Mouse (Mus musculus): Measurements from ENCODE around the gene Birc5. TPM values are rescaled to one million over a fixed set of nuclear protein-coding genes. Genes with fewer than 3 reads are reported as not detected.
A peak's percentile ranks its signal among the peaks of the same experiment; 100 is the strongest.
"Not testable (repeated sequence)": the region's sequence is repeated elsewhere in the genome, so short reads cannot be mapped to it uniquely, and the experiment has no call there.

The Birc5 gene
- polyA plus RNA-seq, 1 experiment from 2014 or later = 352 TPM

DNA sequence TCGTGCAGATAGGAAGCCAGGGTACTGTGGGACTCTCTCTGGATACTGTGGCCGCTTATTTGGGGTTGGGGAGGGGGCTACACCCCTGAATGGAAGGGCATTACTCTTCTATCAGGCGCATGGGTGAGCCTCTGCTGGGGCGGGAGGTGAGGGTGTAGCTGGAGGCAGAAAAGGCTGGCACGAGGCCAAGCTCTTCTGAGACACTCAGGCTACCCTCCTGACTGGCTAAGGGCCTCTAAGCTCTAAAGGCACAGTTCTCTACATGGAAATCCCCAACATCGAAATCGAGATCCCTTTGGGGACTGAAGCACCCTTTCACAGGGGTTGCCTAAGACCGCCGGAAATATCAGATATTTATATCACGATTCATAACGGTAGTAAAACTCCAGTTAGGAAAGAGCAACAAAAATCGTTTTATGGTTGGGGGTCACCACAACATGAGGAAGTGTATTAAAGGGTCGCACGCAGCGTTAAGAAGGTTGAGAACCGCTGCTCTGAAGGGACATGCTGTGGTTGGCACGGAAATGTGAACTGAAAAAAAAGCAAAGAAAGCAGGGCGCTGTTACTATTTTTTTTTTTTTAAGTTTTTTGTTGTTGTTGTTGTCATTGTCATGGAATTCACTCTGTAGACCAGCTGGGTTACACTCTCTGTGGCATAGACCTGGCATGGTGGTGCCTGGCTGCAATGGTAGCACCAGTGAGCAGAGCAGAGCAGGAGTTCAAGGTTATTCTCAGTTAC lies 20.7 kb upstream of the Birc5 start:
- ATAC-seq (ENCODE audit: borderline replicate concordance, extremely low read depth, low FRiP score, low TSS enrichment) = no peak
- WGBS = 44% methylated on average over 18 of the region's 18 CpGs
- Histone ChIP-seq H3K36me3 (0 out of 2 replicates have a peak, but pooled peaks cover 2% of the 10 kb centered on the region), H3K4me1 (peaks cover 75% of the 10 kb centered on the region), H3K4me2 (no peak overlapping the region), H3K27me3 (no peaks in the 10 kb centered on the region), H3K9ac (no peak overlapping the region), H3K9me3 (no peaks in the 10 kb centered on the region), H3K4me3 (no peak overlapping the region), H3K27ac (peak overlapping the region; percentile 83)

DNA sequence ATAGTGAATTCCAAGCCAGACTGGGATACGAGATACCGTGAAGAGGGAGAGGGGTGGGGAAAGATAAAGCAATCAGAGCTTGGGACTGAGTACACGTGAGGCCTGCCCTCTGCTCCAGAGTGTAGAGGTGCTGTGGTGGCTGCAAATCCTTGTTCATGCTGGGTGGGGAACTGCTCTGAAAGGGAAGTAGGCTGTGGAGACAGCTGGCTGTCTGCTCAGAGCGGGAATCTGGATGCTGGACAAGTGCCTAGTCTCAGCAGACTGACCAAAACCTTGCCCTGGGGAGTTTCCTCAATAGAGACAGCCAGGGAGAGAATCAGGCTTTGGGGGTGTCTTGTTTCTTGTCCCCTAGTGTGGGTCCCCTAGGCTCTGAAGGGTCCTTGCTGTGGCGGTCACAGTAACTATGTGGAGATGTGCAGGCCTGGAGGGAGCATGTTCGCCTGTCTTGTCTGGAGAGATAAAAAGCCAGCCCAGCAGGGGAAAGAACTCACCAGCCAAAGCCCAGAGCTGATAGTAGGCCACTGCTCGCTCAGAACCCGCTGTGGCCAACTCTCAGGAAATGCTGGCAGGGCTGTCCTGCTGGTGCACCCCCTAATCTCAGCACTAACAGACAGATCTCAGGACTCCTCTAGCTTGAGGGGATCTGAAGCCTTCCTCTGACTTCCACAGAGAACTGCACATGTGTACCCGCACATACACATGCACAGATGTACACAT lies 20.0 kb upstream of the Birc5 start:
- H3K9me3 ChIP-seq = no peaks in the 10 kb centered on the region
- no peaks in the 10 kb centered on the region for H3K36me3 ChIP-seq
- no peak overlapping the region for H3K9ac ChIP-seq
- H3K4me1 ChIP-seq = peaks cover 68% of the 10 kb centered on the region
- H3K4me2 ChIP-seq = no peak overlapping the region
- peak overlapping the region; percentile 83 for H3K27ac ChIP-seq
- 32% methylated on average over 9 of the region's 9 CpGs for WGBS
- ATAC-seq (ENCODE audit: borderline replicate concordance, extremely low read depth, low FRiP score, low TSS enrichment) = no peak
- H3K27me3 ChIP-seq = no peaks in the 10 kb centered on the region
- H3K4me3 ChIP-seq = no peak overlapping the region

DNA sequence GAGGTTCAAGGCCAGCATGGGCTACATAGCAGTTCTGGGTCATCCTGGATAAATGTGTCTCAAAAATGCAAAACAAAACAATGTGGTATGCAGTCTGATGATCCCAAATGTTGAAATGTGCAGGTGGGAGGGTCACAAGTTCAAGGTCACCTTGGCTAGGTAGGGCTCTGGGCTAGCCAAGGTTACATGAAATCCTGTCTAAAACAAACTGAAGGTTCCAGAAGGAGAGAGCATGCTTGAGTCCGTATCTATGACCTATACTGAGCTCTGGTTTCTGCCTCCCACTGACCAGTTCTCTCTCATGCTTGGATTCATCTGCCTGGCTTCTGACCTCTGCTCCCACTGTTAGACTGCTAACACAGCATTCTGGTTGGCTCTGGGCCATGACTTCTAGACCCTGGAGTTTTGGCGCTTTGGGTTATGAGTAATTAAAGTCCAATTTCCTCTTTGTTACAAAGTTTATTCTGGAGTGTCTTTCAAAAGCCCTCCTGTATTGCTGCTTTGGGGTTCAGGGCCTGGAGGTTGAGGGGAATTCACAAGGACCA lies 19.3 kb upstream of the Birc5 start:
- Histone ChIP-seq H3K36me3 (no peaks in the 10 kb centered on the region), H3K27me3 (no peaks in the 10 kb centered on the region), H3K27ac (peak overlapping the region; percentile 83), H3K9me3 (no peaks in the 10 kb centered on the region), H3K4me3 (no peak overlapping the region), H3K4me1 (peaks cover 62% of the 10 kb centered on the region), H3K4me2 (no peak overlapping the region), H3K9ac (no peak overlapping the region)
- WGBS = 41% methylated on average over 2 of the region's 2 CpGs
- no peak for ATAC-seq (ENCODE audit: borderline replicate concordance, extremely low read depth, low FRiP score, low TSS enrichment)

DNA sequence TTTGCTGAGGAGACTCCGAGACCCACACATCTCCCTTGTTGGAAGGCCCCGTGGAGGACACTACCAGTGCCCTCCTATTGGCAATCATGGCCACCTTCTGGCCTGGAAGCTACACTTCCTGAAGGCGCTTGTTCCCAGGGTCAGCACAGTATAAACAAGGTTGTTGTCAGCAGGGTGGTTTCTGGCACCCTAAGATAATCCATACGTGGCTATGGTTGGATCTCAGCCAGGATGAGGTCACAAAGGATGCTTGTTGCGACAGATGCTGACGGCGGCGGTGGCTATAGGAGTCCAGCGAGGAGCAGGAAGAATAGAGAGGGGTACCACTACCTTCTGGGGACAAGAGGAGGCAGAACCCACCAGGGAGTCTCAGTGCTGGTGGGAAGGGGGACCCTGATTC lies 18.6 kb upstream of the Birc5 start:
- no peaks in the 10 kb centered on the region for H3K36me3 ChIP-seq
- 49% methylated on average over 9 of the region's 9 CpGs for WGBS
- H3K4me2 ChIP-seq = no peak overlapping the region
- no peaks in the 10 kb centered on the region for H3K27me3 ChIP-seq
- no peak overlapping the region for H3K4me3 ChIP-seq
- no peak for ATAC-seq (ENCODE audit: borderline replicate concordance, extremely low read depth, low FRiP score, low TSS enrichment)
- peak overlapping the region; percentile 83 for H3K27ac ChIP-seq
- H3K9ac ChIP-seq = no peak overlapping the region
- peaks cover 57% of the 10 kb centered on the region for H3K4me1 ChIP-seq
- no peaks in the 10 kb centered on the region for H3K9me3 ChIP-seq

DNA sequence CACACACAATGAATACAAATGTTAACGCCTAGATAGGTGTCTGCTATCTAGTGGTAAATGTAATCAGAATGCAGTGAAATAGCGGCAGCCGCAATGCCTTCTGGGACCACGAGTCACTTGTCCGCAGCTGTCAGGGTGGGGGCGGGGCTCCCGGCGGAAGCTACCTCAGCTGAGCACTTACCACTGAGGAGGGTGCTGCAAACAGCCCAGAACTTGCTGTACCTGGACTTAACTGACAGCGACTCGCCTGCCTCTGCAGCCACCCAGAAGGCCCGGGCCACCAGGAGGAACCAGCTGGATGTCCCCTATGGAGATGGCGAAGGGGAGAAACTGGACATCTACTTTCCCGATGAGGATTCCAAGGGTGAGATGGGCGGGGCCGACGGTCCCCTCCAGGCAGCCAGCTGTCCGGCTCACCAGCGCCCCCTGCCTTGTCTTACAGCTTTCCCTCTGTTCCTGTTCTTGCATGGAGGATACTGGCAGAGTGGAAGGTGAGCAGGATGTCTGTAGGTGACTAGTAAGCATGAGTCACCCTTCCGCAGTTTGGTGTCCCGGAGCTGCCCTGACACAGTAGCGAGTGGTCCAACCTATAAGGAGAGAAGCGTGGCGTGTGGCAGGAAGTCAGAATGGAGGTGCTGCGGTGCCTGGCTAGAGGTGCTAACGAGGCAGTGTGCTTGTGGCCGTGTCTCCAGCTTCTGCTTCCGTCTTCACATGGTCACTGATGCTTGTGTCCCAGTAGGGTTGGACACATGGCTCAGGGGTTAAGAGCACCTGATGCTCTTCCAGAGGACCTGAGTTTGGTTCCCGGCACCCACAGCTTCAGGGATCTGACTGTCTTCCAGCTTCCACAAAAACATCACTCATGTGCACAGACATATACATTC lies 16.7 kb upstream of the Birc5 start:
- peak; percentile 16; the same call in 1 of the 2 replicates for ATAC-seq (ENCODE audit: borderline replicate concordance, extremely low read depth, low FRiP score, low TSS enrichment)
- H3K9ac ChIP-seq = no peak overlapping the region

DNA sequence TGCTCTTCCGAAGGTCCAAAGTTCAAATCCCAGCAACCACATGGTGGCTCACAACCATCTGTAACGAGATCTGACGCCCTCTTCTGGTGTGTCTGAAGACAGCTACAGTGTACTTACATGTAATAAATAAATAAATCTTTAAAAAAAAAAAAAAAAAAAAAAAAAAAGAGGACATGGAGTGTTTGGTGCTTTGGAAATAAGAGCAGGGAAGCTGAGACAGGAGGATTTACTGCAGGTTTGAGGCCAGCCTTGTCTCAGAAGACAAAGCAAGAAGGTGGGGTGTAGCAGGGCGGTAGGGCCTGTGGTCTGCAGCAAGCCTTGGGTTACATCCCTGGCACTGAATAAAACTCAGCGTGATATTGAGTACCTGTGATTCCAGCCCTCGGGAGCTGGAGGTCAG lies 15.5 kb upstream of the Birc5 start:
- H3K27me3 ChIP-seq; H3K4me2 ChIP-seq; H3K9me3 ChIP-seq; H3K36me3 ChIP-seq; H3K27ac ChIP-seq; H3K4me3 ChIP-seq; H3K9ac ChIP-seq; ATAC-seq (ENCODE audit: borderline replicate concordance, extremely low read depth, low FRiP score, low TSS enrichment): not testable (repeated sequence)
- 77% methylated on average over 6 of the region's 6 CpGs for WGBS
- H3K4me1 ChIP-seq = peaks cover 35% of the 10 kb centered on the region

More for the DNA sequence above, 16.7 kb upstream of the Birc5 start:
- whole genome bisulfite sequencing = 22% methylated on average over 28 of the region's 28 CpGs
- Histone ChIP-seq H3K4me2 (peak overlapping the region; percentile 50), H3K4me1 (peaks cover 47% of the 10 kb centered on the region), H3K9me3 (no peaks in the 10 kb centered on the region), H3K27ac (no peak overlapping the region), H3K4me3 (peak overlapping the region; percentile 17), H3K27me3 (no peaks in the 10 kb centered on the region), H3K36me3 (no peaks in the 10 kb centered on the region)

DNA sequence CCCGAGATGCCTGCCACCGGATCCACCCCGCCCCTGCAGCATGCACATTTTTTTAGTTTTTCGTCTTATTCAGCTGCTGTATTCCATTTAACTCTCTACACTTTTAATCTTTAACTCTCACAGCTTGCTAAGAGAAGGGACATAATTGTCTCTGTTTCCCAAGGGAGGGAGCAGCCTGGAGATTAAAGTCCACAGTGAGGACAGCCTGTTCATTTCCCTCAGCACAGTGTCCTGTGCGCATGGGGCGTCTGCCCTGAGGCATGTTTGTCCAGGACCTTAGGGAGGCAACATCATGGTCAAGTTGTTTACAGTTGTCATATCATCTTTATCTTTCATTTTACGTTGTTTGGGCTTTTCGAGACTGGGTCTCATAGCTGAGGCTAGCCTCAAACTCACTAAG lies 15.0 kb upstream of the Birc5 start:
- Histone ChIP-seq H3K27ac (no peak overlapping the region), H3K4me1 (peaks cover 29% of the 10 kb centered on the region), H3K4me2 (no peak overlapping the region), H3K4me3 (no peak overlapping the region), H3K9ac (no peak overlapping the region), H3K9me3 (no peaks in the 10 kb centered on the region), H3K36me3 (no peaks in the 10 kb centered on the region), H3K27me3 (no peaks in the 10 kb centered on the region)
- ATAC-seq (ENCODE audit: borderline replicate concordance, extremely low read depth, low FRiP score, low TSS enrichment) = no peak
- WGBS = 87% methylated on average over 8 of the region's 8 CpGs

DNA sequence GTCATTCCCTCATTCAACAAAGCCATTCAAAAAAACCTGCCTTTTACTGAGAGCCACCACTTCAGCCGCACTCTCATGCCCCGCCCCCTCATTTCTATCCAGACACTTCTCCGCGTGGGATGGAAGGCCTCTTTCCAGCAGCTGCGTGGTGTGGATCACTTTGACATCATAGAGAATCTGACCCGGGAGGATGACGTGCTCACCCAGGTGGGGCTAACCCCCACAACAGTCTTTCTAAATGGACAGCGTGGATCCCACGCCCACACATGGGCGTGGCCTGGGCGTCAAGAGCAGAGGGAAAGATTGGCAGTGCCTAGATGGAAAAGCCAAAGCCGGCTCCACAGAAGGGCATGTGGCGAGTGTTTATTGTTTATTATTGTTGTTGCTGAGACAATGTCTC lies 12.7 kb upstream of the Birc5 start:
- ATAC-seq (ENCODE audit: borderline replicate concordance, extremely low read depth, low FRiP score, low TSS enrichment) = no peak
- H3K9ac ChIP-seq = no peak overlapping the region

DNA sequence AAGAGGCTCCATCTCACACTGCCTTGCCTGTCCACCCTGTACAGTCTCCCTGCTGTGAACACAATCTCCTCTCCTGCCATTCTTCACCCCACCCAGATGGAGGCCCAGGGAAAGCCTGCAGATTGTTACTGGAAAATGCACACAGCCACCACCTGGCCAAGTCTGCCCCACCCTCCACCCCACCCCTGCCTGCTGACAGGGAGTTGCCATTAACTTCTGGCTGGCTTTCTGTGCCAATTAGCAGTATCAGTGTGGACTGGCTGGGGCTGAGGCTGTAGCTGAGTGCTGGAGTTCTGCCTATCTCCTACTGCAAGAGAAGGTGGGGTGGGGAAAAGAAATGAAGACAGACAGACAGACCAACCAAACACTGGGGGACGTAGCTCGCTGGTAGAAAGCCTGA lies 10.5 kb upstream of the Birc5 start:
- Histone ChIP-seq H3K36me3 (no peaks in the 10 kb centered on the region), H3K27ac (no peak overlapping the region), H3K27me3 (no peaks in the 10 kb centered on the region), H3K4me1 (0 out of 2 replicates have a peak, but pooled peaks cover 4% of the 10 kb centered on the region), H3K9me3 (no peaks in the 10 kb centered on the region), H3K4me2 (no peak overlapping the region), H3K9ac (no peak overlapping the region), H3K4me3 (no peak overlapping the region)
- ATAC-seq (ENCODE audit: borderline replicate concordance, extremely low read depth, low FRiP score, low TSS enrichment) = no peak; the same call in 1 of the 2 replicates
- 59% methylated on average over 2 of the region's 2 CpGs for WGBS

More for the DNA sequence above, 12.7 kb upstream of the Birc5 start:
- WGBS = 22% methylated on average over 13 of the region's 13 CpGs
- Histone ChIP-seq H3K36me3 (no peaks in the 10 kb centered on the region), H3K9me3 (no peaks in the 10 kb centered on the region), H3K4me1 (peaks cover 10% of the 10 kb centered on the region; the same call in 1 of the 2 replicates), H3K4me2 (peak overlapping the region; percentile 50), H3K4me3 (peak overlapping the region; percentile 19), H3K27me3 (no peaks in the 10 kb centered on the region), H3K27ac (no peak overlapping the region)

DNA sequence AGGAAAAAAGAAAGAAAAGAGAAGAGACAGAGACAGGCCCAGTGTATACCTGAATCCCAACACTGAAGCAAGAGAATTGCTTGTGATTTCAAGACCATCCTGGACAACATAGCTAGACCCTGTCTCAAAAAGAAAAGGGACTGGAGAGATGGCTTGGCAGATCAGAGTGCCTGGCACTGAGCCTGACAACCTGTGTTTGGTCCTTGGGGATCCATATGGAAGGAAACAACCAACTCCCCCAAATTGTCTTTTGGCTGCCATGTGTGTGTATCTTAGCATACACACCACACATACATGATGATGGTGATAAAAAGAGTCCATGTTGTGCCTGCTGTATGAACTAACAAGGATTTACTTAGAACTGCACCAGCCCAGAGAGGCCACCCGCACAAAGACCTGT lies 10.0 kb upstream of the Birc5 start:
- Histone ChIP-seq H3K27me3 (no peaks in the 10 kb centered on the region), H3K36me3 (no peaks in the 10 kb centered on the region), H3K9ac (no peak overlapping the region), H3K9me3 (no peaks in the 10 kb centered on the region), H3K27ac (no peak overlapping the region), H3K4me3 (no peak overlapping the region), H3K4me1 (0 out of 2 replicates have a peak, but pooled peaks cover 4% of the 10 kb centered on the region), H3K4me2 (no peak overlapping the region)
- WGBS = 75% methylated on average over 1 of the region's 1 CpGs
- ATAC-seq (ENCODE audit: borderline replicate concordance, extremely low read depth, low FRiP score, low TSS enrichment) = no peak

DNA sequence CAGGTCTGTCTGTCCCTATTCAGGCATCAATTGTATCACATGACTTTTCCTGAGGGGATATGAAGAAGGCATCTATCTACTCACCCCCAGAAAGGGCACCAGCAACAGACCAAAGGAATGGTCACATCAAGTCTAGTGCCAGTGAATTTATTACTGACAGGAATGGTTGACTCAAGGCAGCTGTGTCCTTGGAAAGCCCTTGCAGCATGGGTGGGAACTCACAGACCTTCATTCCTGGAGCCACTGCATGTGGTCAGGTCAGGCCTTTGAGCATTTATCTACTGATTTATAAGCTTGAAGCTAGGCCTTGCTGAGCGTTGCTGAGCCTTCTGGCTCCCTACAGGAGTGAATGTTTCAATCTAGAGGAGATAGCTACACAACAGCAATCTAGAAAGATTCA lies 8.1 kb upstream of the Birc5 start:
- no peak overlapping the region for H3K27ac ChIP-seq

More for the DNA sequence above, 8.1 kb upstream of the Birc5 start:
- 32% methylated on average over 1 of the region's 1 CpGs for WGBS
- Histone ChIP-seq H3K4me2 (no peak overlapping the region), H3K9me3 (no peaks in the 10 kb centered on the region), H3K36me3 (no peaks in the 10 kb centered on the region), H3K4me1 (0 out of 2 replicates have a peak, but pooled peaks cover 4% of the 10 kb centered on the region), H3K27me3 (no peaks in the 10 kb centered on the region), H3K4me3 (no peak overlapping the region), H3K9ac (no peak overlapping the region)
- no peak for ATAC-seq (ENCODE audit: borderline replicate concordance, extremely low read depth, low FRiP score, low TSS enrichment)

Measured in lung, embryonic 15.5 days (tissue).